Mouse (Mus musculus) neural tube, embryonic 10.5 days (tissue): ENCODE data around the gene Actl10.
A peak's percentile ranks its signal among the peaks of the same experiment; 100 is the strongest.

Experiments used
- DNase-seq: peaks from one replicate; pipeline ENCODE4 v3.0.0-alpha.2; 2017; ENCODE audit warnings: low spot score; ENCODE audit errors: extremely low spot score

The Actl10 gene

DNA sequence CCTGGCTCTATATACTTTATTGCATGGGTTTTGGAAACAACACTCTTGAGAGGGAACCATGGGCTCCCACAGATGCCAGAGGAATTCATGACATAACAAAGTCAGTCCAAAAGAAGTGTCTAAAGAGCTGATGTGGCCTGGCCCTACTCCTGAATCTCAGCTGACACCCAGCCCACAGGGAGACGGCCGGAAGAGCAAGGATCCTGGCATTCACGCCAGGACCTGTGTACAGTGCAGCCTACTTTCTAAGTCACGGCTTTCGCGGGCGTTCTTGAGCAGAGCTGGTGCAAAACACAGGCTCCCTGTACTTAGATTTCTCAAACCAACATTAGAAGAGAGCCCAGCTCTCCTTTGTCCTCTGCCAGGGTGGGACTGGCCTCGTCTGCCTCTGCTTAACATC is 29.0 kb downstream of the Actl10 start:
- no peak for DNase-seq

DNA sequence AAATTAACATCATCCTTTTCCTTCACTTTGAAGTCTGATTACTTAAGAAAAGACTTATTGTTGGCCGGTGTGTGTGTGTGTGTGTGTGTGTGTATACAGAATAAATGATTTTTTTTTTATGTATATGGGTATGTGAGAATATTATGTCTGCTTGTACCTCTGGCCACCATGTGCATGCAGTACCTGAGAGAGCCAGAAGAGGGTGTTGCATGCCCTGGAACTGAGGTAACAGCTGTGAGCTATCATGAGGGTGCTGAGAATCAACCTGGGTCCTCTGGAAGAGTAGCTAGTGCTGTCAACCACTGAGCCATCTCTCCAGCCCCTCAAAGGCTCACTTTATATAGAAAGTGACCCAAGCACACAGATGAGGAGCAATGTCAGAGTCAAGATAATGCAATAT is 29.8 kb downstream of the Actl10 start:
- DNase-seq, result no peak

DNA sequence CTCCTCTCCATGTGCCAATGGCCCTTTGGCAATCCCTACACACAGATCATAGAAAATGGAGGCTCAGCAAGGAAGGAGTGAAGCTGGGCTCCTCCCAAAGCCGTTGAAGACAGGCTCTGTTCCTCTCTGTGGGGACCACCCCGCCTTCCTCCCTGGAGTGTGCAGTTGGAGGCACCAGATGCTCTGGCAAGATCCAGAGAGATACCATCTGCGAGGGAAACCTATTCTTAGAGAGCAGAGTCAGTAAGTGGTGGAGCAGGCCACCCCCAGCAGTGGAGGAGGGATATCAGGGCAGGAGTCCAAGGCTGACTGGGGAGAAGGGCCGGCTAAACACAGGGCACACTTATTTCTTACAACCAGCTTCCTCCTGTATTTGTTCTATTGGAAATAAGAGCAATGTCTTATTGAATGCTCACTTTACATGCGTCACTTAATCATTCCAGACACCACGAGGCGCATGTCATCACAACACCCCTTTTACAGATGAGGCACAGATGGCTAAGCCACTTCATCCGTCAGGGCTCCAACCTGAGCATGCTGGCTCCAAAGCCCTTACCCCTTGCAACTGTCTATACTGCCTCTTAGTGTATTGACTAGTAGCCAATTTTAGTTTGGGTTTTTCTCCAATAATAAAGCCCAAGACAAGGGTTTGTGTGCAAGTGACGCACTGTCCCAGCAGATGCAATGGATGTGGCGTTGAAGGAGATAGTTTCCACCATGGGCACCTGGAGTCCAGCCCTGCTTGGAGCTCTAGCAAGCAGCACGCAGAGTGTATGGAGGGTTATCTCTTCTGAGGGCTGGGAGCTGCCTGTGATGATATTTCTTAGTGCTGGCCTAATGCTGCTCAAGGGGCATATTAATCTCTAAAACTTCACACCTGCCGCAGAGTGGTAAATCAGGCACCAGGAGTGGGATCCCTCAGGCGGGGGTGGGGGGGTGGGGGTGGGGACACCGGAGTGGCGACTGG is 32.6 kb downstream of the Actl10 start:
- DNase-seq, result no peak

DNA sequence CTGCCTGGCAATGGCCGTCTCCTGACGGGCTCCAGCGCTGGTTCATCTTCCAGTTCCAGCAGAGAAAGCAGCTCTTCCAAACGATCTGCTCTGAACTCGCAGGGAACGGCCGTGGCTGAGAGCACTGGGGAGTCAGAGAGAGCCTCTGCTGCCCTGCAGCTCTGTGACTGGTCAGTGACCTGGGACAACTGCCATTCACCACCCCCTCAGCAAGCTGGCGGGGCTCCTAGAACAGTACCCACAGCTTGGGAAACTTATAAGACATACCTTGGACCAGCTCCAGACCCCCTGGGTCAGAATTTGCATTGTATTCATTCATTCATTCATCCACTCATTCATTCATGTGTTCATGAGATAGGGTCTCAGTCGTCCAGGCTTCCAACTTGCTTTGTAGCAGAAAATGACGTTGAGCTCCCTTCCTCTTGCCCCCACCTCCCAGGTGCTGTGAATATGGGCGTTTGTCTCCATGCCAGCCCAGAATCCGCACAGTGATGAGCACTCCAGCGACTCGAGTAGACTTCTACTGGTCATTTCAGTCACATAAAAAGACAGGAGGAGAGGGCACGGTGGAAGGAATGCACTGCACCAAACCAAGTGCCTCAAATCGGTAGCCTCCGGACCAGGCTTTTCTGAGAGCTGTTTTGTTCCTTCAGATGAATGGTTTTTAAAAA is 33.5 kb downstream of the Actl10 start:
- no peak for DNase-seq

DNA sequence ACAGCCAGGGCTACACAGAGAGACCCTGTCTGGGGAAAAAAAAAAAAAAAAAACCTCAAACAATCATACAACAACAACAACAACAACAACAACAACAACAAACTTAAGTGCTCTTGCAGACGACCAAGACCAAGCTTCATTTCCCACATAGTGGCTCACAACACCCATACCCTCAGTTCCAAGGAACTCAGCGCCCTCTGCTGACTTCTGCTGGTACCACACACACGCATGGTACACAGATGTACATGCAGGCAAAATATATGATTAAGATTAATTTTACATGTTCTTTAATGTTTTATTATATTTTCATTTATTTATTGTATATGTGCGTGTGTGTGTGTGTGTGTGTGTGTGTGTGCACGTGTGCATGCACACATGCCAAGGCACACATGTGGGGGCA is 34.8 kb downstream of the Actl10 start:
- DNase-seq, result peak; percentile 50

DNA sequence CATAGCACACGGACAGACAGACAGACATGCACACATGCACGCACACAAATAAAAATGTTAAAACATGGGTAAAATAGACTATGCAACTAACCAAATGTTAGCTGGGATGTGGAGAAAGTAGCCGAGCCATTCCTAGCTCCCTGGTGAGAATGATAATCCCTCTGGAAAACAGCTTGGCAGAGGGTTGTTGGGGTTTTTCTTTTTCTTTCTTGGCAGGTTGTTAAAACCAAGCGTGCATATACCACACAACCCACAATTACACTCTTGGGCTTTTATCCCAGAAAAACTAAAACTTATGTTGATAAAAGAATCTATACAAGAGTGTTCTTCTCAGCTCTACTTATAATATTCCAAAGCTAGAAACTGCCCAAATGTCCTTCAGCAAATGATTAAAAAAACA is 37.5 kb downstream of the Actl10 start:
- no peak for DNase-seq

DNA sequence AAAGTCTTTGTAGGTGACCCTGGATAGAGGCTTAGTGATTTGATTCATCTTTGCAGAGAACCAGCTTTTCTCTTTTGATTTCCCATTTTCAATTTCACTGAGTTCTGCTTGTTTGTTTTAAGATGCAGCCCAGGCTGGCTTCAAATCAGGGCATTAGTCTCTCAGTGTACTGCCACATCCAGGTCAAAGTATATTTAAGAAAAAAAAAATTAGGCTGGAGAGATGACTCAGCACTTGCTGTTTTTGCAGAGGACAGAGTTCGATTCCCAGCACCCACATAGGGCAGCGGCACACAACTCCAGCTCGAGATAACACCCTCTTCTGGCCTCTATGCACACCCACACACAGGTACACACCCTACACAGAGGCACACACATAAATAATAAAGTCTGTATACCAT is 39.7 kb downstream of the Actl10 start:
- DNase-seq, result no peak

DNA sequence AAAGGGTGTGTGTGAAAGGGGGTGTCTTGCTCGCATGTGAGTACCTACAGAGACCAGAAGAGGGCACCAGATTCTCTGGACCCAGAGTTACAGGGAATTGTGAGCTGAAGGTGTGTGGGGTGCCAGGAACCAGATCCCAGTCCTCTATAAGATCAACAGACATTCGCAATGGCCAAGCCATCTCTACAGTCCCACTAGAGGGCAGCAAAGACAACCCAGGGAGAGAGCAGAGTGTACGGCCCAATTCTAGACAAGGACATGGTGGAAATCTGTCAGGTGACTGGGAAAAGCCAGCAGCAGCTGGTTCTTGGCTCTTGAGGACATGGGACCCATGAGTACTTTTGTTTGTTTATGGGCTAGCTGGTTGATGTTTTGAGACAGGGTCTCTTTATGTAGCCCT is 41.4 kb downstream of the Actl10 start:
- no peak for DNase-seq

DNA sequence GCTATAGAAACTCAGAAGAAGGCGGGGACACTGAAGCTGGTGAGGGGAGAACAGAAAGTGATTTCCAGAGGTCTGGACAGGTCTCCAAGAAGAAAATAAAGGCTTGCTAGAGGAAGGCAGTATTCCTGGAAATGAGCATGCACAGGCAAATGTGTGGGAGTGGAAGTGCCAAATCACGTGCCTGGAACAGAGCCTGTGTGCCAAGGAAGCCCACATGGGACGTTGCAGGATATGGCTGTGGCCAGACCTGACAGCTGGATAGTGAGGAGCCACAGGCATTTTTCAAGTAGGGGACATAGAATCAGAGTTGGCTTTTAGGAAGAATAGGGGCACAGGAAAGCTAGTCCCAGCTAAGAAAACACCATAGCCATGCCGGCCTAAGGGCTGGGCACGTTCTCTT is 44.2 kb downstream of the Actl10 start:
- no peak for DNase-seq

DNA sequence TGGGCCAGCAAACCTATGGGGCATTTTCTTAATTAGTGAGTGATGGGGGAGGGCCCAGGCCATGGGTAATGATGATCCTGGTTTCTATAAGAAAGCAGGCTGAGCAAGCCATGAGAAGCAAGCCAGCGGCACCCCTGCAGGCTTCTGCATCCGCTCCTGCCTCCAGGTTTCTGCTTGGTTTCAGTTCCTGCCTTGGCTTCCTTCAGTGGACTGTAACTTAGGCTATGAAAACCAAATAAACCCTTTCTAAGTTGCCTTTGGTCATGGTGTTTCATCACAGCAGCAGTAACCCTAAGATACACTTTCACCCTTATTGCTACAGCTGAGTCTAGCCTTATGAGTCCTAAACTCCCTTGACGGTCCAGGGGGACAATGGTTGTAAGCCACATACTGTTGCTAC is 45.8 kb downstream of the Actl10 start:
- DNase-seq, result no peak

DNA sequence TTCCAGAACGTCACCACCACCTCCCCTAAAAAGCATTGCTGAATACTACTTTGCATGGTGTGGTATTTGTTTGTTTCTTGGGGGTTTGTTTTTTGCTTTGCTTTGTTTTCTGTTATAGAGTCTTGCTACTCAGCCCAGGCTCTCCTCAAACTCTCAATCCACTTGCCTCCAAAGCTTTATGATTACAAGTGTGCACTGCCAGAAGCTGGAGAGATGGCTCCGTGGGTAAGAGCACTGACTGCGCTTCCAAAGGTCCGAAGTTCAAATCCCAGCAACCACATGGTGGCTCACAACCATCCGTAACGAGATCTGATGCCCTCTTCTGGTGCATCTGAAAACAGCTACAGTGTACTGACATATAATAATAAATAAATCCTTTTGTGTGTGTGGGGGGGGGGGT is 49.0 kb downstream of the Actl10 start:
- DNase-seq, result no peak

DNA sequence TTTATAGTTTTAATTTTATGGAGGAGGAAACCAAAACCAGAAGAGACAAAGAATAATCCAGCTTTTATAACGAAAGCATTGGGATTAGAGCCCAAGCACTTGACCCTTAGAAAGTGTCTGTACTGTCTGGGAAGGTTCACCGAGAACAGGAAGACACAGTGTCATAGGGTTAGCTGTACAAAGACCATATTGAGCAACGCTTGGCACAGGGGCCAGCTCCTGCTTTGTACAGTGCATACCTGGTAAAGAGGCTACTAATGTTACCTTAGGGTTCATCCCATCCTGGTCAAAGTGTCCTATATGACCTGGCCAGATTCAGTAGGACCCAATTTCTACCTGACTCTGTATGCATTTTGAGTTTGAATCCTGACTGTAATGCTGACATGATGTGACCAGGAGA is 49.7 kb downstream of the Actl10 start:
- DNase-seq, result no peak
